Mouse (Mus musculus): Measurements from ENCODE around the gene Odr4.
A peak's percentile ranks its signal among the peaks of the same experiment; 100 is the strongest.

Odr4 gene

GRCm38 (mm10) chr1:150392638-150393487, at the start of gene Odr4, which contains the start of gene Tpr:
Odr4 (minus strand) TSS chr1:150393080.
Tpr (plus strand) TSS chr1:150392838.
- DNase-seq = peak; percentile 98 to 99

DNA sequence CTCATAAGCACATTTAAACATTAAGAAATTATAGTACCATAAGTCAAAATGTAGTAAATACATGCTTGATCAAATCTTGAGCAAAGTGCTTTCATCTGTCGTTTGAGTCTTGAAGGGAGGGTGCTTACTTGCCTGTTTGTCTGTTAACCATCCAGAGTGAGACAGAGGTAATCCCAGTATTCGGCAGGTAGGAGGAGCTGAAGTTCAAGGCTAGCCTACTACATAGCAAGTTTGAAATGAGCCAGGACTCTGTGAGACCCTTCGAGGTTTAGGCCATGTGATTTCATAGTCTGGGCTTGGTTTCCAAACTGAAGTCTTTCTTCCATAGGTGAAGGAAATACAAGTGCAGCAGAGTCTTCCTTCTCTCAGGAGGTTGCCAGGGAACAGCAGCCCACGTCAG, 48.9 kb upstream of the Odr4 start:
- DNase-seq = no peak

DNA sequence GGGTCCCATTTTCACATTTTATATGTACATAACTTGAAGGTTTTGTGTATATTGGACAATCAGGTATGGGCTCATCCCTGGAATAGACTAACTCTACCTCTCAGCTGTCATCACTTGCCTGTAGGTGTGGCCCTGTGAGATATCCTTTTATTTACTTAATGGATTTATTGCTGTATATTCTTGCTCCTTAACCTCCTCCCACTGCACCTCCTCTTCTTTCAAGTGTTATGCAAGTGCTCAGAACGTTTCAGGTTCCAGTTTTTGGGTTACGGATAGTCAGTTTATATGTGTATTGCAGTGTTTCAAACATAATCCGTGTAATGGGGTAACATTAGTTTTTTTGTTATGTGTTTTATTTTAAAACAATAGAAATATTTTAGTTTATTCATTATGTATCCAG, 45.8 kb upstream of the Odr4 start:
- DNase-seq = no peak

DNA sequence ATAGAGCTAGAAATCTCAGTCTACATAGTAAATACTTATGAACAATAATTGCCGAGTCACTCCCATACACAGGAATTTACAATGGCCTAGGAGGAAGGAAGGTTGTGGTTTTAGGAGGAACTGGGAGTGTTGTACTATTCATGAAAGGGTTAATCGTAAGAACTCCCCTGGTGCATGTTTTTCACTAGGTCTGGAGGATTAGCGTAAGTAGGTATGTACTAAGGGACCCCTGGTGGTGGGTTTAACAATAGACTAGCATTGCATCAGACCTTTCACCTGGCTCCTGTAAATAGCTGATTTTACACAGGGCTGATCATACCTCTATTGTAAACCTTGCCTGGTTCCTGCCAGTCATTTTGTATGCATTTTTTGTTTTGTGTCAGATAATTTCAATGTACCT, 33.3 kb upstream of the Odr4 start:
- DNase-seq = no peak

DNA sequence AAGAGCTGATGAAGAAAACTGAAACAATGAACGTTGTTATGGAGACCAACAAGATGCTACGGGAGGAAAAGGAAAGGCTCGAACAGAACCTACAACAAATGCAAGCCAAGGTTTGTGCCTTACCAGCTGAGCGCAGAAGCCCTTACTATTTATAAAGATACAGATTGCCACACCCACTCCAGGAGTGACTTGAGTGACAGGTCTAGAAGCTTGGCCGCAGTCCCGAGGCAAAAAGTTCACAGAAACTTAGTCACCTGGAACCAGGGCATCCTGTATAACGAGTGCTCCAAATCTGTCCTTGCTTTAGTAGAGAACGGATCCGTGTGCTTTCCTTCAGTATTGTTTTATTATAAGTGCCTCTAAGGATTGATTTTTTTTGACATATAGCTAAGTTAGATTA, 32.8 kb upstream of the Odr4 start:
- DNase-seq = no peak

DNA sequence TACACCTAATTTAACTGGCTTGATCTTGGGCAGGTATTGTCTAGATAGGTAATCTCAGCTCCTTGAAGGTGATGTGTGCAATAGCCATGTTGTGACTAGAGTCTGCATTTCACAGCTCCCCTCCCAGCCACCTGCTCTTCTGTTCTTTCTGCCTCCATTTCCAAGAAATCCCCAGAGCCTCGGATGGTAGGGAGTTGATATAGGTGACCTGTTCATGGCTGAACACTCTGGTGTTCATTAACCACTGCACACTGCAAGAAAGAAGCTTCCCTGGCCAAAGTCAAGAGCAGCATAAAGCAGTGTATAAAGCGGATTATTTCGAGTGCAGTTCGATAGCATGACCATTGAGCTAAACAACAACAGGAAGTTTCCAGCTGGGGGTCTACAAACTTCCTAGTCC, 25.5 kb upstream of the Odr4 start:
- DNase-seq = no peak

DNA sequence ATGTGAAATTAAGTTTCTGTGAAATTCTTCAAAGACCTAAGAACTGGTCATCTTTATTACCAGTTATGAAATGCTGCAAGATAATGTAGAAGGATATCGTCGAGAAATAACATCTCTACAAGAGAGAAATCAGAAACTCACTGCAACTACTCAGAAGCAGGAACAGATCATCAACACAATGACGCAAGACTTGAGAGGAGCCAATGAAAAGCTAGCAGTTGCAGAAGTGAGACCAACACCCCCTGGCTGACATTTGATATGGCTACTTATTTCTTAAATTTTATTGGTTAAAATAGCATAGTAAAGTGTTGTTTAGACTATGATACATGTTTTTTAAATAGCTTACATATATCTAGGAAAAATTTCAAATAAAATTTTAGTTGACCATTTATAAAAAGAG, 23.1 kb upstream of the Odr4 start:
- no peak for DNase-seq

- DNase-seq = no peak
These were observed 17.1 kb upstream of the Odr4 start for GRCm38 (mm10) chr1:150409996-150410395.

GRCm38 (mm10) chr1:150407285-150407684, 14.4 kb upstream of the Odr4 start:
- no peak for DNase-seq

- no peak for DNase-seq
These were observed 11.7 kb upstream of the Odr4 start for GRCm38 (mm10) chr1:150404555-150404954.

GRCm38 (mm10) chr1:150403914-150404313, 11.0 kb upstream of the Odr4 start:
- no peak for DNase-seq

GRCm38 (mm10) chr1:150396001-150396400, 3.1 kb upstream of the Odr4 start:
- no peak for DNase-seq

GRCm38 (mm10) chr1:150393488-150393852, 590 bp upstream of the Odr4 start:
- DNase-seq = no peak

GRCm38 (mm10) chr1:150391931-150392637, 796 bp downstream of the Odr4 start:
- no peak for DNase-seq

GRCm38 (mm10) chr1:150389390-150390129, 3.3 kb downstream of the Odr4 start:
- DNase-seq = no peak

GRCm38 (mm10) chr1:150387572-150387971, 5.3 kb downstream of the Odr4 start:
- DNase-seq = no peak

GRCm38 (mm10) chr1:150384138-150384537, 8.7 kb downstream of the Odr4 start:
- DNase-seq = no peak

GRCm38 (mm10) chr1:150374247-150374646, 18.6 kb downstream of the Odr4 start:
- no peak for DNase-seq

DNA sequence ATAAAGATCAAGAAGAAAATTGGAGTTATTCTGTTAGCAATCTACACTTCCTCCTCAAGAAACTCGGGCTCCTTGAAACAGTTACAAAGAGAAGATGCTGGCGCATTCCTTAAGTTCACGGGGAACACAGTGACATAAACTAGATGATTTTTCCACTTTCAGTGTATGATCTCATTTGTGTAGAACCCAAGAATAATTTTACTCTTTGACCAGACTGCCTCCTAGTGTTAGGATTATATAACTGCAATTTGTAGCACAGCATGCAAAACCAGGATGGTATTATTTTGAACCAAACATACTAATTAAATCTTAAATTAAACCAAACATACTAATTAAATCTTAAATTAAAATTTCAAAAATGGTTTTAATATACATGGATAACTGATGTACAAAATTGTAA, 20.0 kb downstream of the Odr4 start:
- no peak for DNase-seq

- no peak for DNase-seq
These were observed 32.0 kb downstream of the Odr4 start for GRCm38 (mm10) chr1:150360864-150361263.

GRCm38 (mm10) chr1:150335111-150335510, 57.8 kb downstream of the Odr4 start:
- DNase-seq = no peak

DNA sequence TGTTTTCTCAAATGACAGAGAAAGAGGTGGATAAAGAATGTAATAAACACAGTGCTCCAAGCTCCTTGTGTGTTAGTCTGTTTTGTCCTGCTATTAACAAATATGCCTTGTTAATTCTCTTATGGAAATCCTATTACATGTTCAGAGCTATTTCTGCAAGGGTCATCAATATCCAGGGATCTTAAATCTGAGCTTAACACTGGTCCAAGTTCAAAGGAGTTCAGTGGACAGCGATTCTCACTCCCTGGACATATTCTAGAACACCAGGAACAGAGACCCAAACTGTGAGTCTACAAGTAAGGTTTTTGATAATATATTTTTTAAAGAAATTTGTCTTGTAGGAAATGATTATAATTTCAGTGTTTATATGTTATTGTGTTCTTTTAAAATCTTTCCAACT, 73.7 kb downstream of the Odr4 start, which contains the start of gene Pdc:
Pdc (plus strand) TSS at position 213 of the 400 bp plus-strand sequence.
- no peak for DNase-seq
